8 mouse cellular contexts compared by ENCODE assay signal in the genomic region with DNA sequence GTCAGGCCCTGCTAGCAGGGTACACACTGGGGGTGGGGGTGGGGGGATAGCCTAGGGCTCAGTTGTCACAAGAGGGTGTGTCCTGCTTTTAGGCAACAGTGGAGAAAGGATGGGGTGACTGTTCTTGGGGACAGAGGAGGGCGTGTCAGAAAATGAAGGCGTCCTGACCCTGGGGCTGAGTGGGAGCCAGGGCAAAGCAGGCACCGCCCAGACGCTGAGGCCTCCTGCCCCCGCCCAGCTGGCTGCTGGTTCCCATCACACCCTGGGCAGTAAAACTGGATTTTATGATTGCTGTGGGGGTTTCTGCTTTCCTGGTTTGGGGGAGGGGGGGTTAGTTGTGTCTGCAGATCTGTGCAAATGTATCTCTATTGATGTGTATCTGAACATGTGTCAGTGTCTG. TPM values are rescaled to one million over a fixed set of nuclear protein-coding genes. Genes with fewer than 3 reads are reported as not detected.
DNase-seq lines count a peak whose midpoint lies in the region; ATAC-seq and TF ChIP-seq lines count a peak whose summit lies in the region.

No protein-coding gene starts in this region.

- intact Hi-C loops in gastrocnemius, postnatal 36 days (cut with DNase I) = no loop called here

- H3K36me3 ChIP-seq in forebrain, postnatal 0 days (ENCODE audit: insufficient read depth) = no peaks in the 10 kb centered on the region

- H3K27me3 ChIP-seq in forebrain, postnatal 0 days (ENCODE audit: insufficient read depth, low read length) = no peaks in the 10 kb centered on the region; the same call in 1 of the 2 replicates

- H3K27ac ChIP-seq in forebrain, postnatal 0 days (ENCODE audit: low read depth, low read length) = no peak overlapping the region

- no peaks in the 10 kb centered on the region for H3K9me3 ChIP-seq in forebrain, postnatal 0 days (ENCODE audit: low read length)

- peak; percentile 53 for ATAC-seq in megakaryocyte-erythroid progenitor cell, adult 5-6 weeks (replicated peaks; ENCODE audit: low FRiP score, low TSS enrichment, poor library complexity, severe bottlenecking)
- no peak for ATAC-seq in forebrain, postnatal 0 days

- H3K4me2 ChIP-seq in forebrain, postnatal 0 days (ENCODE audit: low read depth) = no peak overlapping the region

- no peak for TF ChIP-seq CTCF in forebrain, postnatal 0 days (IDR thresholded peaks at IDR 0.05; ENCODE audit: low read depth)

- no peak overlapping the region for H3K4me3 ChIP-seq in forebrain, postnatal 0 days (ENCODE audit: low read depth, low read length)

- peaks cover 6% of the 10 kb centered on the region; the same call in 1 of the 2 replicates for H3K4me1 ChIP-seq in forebrain, postnatal 0 days (ENCODE audit: insufficient read depth)

- peak; percentile 28 for DNase-seq in kidney, adult 11 months
- no peak for DNase-seq in kidney, adult 18-20 months
- DNase-seq in gastrocnemius, postnatal 36 days = peak; percentile 45 to 72
- peak; percentile 15 to 27 for DNase-seq in kidney, postnatal 36 days
- DNase-seq in Muller cell, postnatal 12 days (ENCODE audit: inconsistent ontology term) = no peak
- no peak for DNase-seq in forebrain, postnatal 0 days
- DNase-seq in cerebellum, postnatal 10 days = no peak

- WGBS in forebrain, postnatal 0 days = 81% methylated on average over 5 of the region's 5 CpGs

- no peak overlapping the region for H3K9ac ChIP-seq in forebrain, postnatal 0 days

RNA-seq across cellular contexts. Expression of gene Krt78, which starts 21.9 kb away (rescaled TPM):
- not detected for total RNA-seq in gastrocnemius, postnatal 36 days (2021)
- total RNA-seq in megakaryocyte-erythroid progenitor cell, adult 5-6 weeks (2014; fragmentation: Nextera tagmentation) = not detected in 2 replicates
- total RNA-seq in megakaryocyte-erythroid progenitor cell, adult 5-6 weeks (2017) = not detected in 2 replicates
- not detected in 2 replicates for total RNA-seq in forebrain, postnatal 0 days (2014; rRNA removed)
- not detected in 2 replicates for polyA plus RNA-seq in forebrain, postnatal 0 days (2015; fragmentation: Nextera tagmentation; extraction: Ambion mirVana)

RNA-seq across cellular contexts. Expression of gene Krt8, which starts 28.3 kb away (rescaled TPM):
- total RNA-seq in gastrocnemius, postnatal 36 days (2021) = 1 to 10 TPM in 1 of 2 experiments, under 1 TPM in 1; 0.30 to 1.0 TPM
- total RNA-seq in megakaryocyte-erythroid progenitor cell, adult 5-6 weeks (2014; fragmentation: Nextera tagmentation) = 0.17 and 1.5 TPM in 2 replicates
- total RNA-seq in megakaryocyte-erythroid progenitor cell, adult 5-6 weeks (2017) = 0.27 TPM in 1 of 2 replicates, not detected in the other
- 1.5 and 2.2 TPM in 2 replicates for total RNA-seq in forebrain, postnatal 0 days (2014; rRNA removed)
- 3.1 and 3.9 TPM in 2 replicates for polyA plus RNA-seq in forebrain, postnatal 0 days (2015; fragmentation: Nextera tagmentation; extraction: Ambion mirVana)

RNA-seq across cellular contexts. Expression of gene Krt79, which starts 35.9 kb away (rescaled TPM):
- under 1 TPM in 1 of 2 experiments, not detected in 1; 0.13 TPM for total RNA-seq in gastrocnemius, postnatal 36 days (2021)
- total RNA-seq in megakaryocyte-erythroid progenitor cell, adult 5-6 weeks (2014; fragmentation: Nextera tagmentation) = not detected in 2 replicates
- not detected in 2 replicates for total RNA-seq in megakaryocyte-erythroid progenitor cell, adult 5-6 weeks (2017)
- 0.14 and 0.31 TPM in 2 replicates for total RNA-seq in forebrain, postnatal 0 days (2014; rRNA removed)
- polyA plus RNA-seq in forebrain, postnatal 0 days (2015; fragmentation: Nextera tagmentation; extraction: Ambion mirVana) = 0.34 and 0.44 TPM in 2 replicates

RNA-seq across cellular contexts. Expression of gene Krt4, which starts 51.5 kb away (rescaled TPM):
- total RNA-seq in gastrocnemius, postnatal 36 days (2021) = under 1 TPM in 1 of 2 experiments, not detected in 1; 0.12 TPM
- total RNA-seq in megakaryocyte-erythroid progenitor cell, adult 5-6 weeks (2014; fragmentation: Nextera tagmentation) = not detected in 2 replicates
- not detected in 2 replicates for total RNA-seq in megakaryocyte-erythroid progenitor cell, adult 5-6 weeks (2017)
- total RNA-seq in forebrain, postnatal 0 days (2014; rRNA removed) = not detected in 2 replicates
- polyA plus RNA-seq in forebrain, postnatal 0 days (2015; fragmentation: Nextera tagmentation; extraction: Ambion mirVana) = not detected in 2 replicates

RNA-seq across cellular contexts. Expression of gene Krt18, which starts 52.0 kb away (rescaled TPM):
- total RNA-seq in gastrocnemius, postnatal 36 days (2021) = 1 to 10 TPM in 1 of 2 experiments, not detected in 1; 1.3 TPM
- 8.3 TPM in 1 of 2 replicates, not detected in the other for total RNA-seq in megakaryocyte-erythroid progenitor cell, adult 5-6 weeks (2014; fragmentation: Nextera tagmentation)
- 7.2 and 11.5 TPM in 2 replicates for total RNA-seq in megakaryocyte-erythroid progenitor cell, adult 5-6 weeks (2017)
- total RNA-seq in forebrain, postnatal 0 days (2014; rRNA removed) = 3.4 and 4.3 TPM in 2 replicates
- 7.0 and 9.5 TPM in 2 replicates for polyA plus RNA-seq in forebrain, postnatal 0 days (2015; fragmentation: Nextera tagmentation; extraction: Ambion mirVana)

Comparison
In these comparisons a context has a peak if more than half of its experiments do, and no peak if none do; other contexts are left out.
1. DNase-seq: peak in kidney, adult 11 months (single experiment), gastrocnemius, postnatal 36 days (2 of 2) and kidney, postnatal 36 days (2 of 2); none in kidney, adult 18-20 months (single experiment), Muller cell, postnatal 12 days (single experiment), forebrain, postnatal 0 days (single experiment) and cerebellum, postnatal 10 days (0 of 2).